Mouse (Mus musculus) cerebellum, adult (tissue): ENCODE measurements around the gene Sfrp2.
A peak's percentile ranks its signal among the peaks of the same experiment; 100 is the strongest.

Experiments
- ATAC-seq: cut with Nextera tagmentation; 2 replicates; pipeline ENCODE4 v1.9.2; 2017; ENCODE audit warnings: mild to moderate bottlenecking, moderate library complexity, mixed read lengths; ENCODE audit not compliant: insufficient number of reproducible peaks, low FRiP score, low TSS enrichment

Sfrp2 gene

GRCm38 (mm10) chr3:83769036-83769410 lies 2.9 kb downstream of the Sfrp2 start:
- no peak for ATAC-seq

GRCm38 (mm10) chr3:83771160-83771869 lies 5.2 kb downstream of the Sfrp2 start:
- no peak for ATAC-seq

- ATAC-seq, result no peak
Measured at GRCm38 (mm10) chr3:83773281-83773680, 7.2 kb downstream of the Sfrp2 start.

- ATAC-seq, result no peak
Measured at GRCm38 (mm10) chr3:83775403-83775802, 9.3 kb downstream of the Sfrp2 start.

GRCm38 (mm10) chr3:83781460-83782222 lies 15.5 kb downstream of the Sfrp2 start:
- ATAC-seq, result no peak

- no peak for ATAC-seq
Measured at GRCm38 (mm10) chr3:83783716-83784469, 17.8 kb downstream of the Sfrp2 start.

- no peak for ATAC-seq
Measured at GRCm38 (mm10) chr3:83784726-83785125, 18.6 kb downstream of the Sfrp2 start.

- no peak for ATAC-seq
Measured at GRCm38 (mm10) chr3:83787086-83787485, 21.0 kb downstream of the Sfrp2 start.

- no peak for ATAC-seq
Measured at GRCm38 (mm10) chr3:83787776-83788305, 21.7 kb downstream of the Sfrp2 start.

- ATAC-seq, result peak; percentile 36; the same call in 1 of the 2 replicates
Measured at GRCm38 (mm10) chr3:83789651-83790451, 23.7 kb downstream of the Sfrp2 start.

- no peak for ATAC-seq
Measured at GRCm38 (mm10) chr3:83791444-83791843, 25.3 kb downstream of the Sfrp2 start.

- ATAC-seq, result no peak
Measured at GRCm38 (mm10) chr3:83797098-83797497, 31.0 kb downstream of the Sfrp2 start.

GRCm38 (mm10) chr3:83797828-83798227 lies 31.7 kb downstream of the Sfrp2 start:
- peak; percentile 60; the same call in 1 of the 2 replicates for ATAC-seq

GRCm38 (mm10) chr3:83799486-83799885 lies 33.4 kb downstream of the Sfrp2 start:
- ATAC-seq, result no peak

- no peak for ATAC-seq
Measured at GRCm38 (mm10) chr3:83801649-83802155, 35.6 kb downstream of the Sfrp2 start.

GRCm38 (mm10) chr3:83808483-83808882 lies 42.4 kb downstream of the Sfrp2 start:
- ATAC-seq, result no peak

GRCm38 (mm10) chr3:83811987-83812386 lies 45.9 kb downstream of the Sfrp2 start:
- ATAC-seq, result no peak

- no peak for ATAC-seq
Measured at GRCm38 (mm10) chr3:83812863-83813262, 46.7 kb downstream of the Sfrp2 start.

- no peak for ATAC-seq
Measured at GRCm38 (mm10) chr3:83816372-83816925, 50.3 kb downstream of the Sfrp2 start.
